Mouse (Mus musculus): ENCODE data around the gene Ubr1. TPM values are rescaled to one million over a fixed set of nuclear protein-coding genes. Genes with fewer than 3 reads are reported as not detected.
A peak's percentile ranks its signal among the peaks of the same experiment; 100 is the strongest.

Gene Ubr1
- polyA plus RNA-seq (2015; fragmentation: Nextera tagmentation; extraction: Ambion mirVana): 21.3 and 21.5 TPM in 2 replicates

GRCm38 (mm10) chr2:120970559-120971080 is at the start of gene Ubr1:
Gene Ubr1, minus strand, starts transcription at chr2:120970715.
- peak within 1 kb of the TSS; percentile 82 for H3K4me3 ChIP-seq (replicated peaks; ENCODE audit: low read length)
- H3K27ac ChIP-seq (ENCODE audit: low read length): peak within 1 kb of the TSS; percentile 58
- ATAC-seq (ENCODE audit: insufficient read depth, low FRiP score): peak; percentile 86
- 0 out of 2 replicates have a peak, but pooled peaks cover 6% of the 10 kb centered on the region for H3K4me1 ChIP-seq (ENCODE audit: control insufficient read depth, insufficient read depth, low read length)
- peak within 1 kb of the TSS; percentile 86 for H3K9ac ChIP-seq (ENCODE audit: low read length)
- under 1% methylated on average over 39 of the region's 39 CpGs for WGBS
- peak within 1 kb of the TSS; percentile 86 for H3K4me2 ChIP-seq (ENCODE audit: low read depth, low read length)
- H3K27me3 ChIP-seq (ENCODE audit: control insufficient read depth, insufficient read depth, low read length): no peaks in the 10 kb centered on the region
- no peaks in the 10 kb centered on the region for H3K36me3 ChIP-seq (ENCODE audit: control insufficient read depth, insufficient read depth, low read length)
- H3K9me3 ChIP-seq (replicated peaks; ENCODE audit: control insufficient read depth, low read length): no peaks in the 10 kb centered on the region

DNA sequence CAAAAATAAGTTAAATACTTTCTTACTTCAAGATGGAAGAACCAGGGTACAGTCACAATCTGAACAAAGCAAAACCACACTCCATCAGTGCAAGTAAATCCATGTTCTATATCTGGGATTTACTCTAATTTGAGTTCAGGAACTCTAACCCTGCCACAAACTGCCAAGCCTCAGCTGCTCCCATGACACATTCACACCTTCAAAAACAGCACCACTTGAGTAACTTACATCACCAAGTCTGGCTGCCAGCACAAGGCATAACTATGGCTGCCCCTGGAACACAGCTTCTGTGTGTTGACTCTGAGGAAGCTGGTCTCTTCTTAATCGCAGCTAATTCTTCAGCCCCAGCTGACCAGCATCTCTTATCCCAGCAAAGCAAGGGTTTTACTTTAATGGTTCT is 46.6 kb upstream of the Ubr1 start:
- Histone ChIP-seq H3K27me3 (ENCODE audit: control insufficient read depth, insufficient read depth, low read length) (no peaks in the 10 kb centered on the region), H3K4me3 (replicated peaks; ENCODE audit: low read length) (no peak overlapping the region), H3K4me1 (ENCODE audit: control insufficient read depth, insufficient read depth, low read length) (no peaks in the 10 kb centered on the region), H3K27ac (ENCODE audit: low read length) (no peak overlapping the region), H3K9ac (ENCODE audit: low read length) (no peak overlapping the region), H3K36me3 (ENCODE audit: control insufficient read depth, insufficient read depth, low read length) (peaks cover 5% of the 10 kb centered on the region; the same call in 1 of the 2 replicates), H3K4me2 (ENCODE audit: low read depth, low read length) (no peak overlapping the region), H3K9me3 (replicated peaks; ENCODE audit: control insufficient read depth, low read length) (no peaks in the 10 kb centered on the region)
- 100% methylated on average over 1 of the region's 1 CpGs for WGBS
- ATAC-seq (ENCODE audit: insufficient read depth, low FRiP score): no peak

- WGBS: 88% methylated on average over 9 of the region's 9 CpGs
- Histone ChIP-seq H3K9me3 (replicated peaks; ENCODE audit: control insufficient read depth, low read length) (no peaks in the 10 kb centered on the region), H3K4me3 (replicated peaks; ENCODE audit: low read length) (no peak overlapping the region), H3K9ac (ENCODE audit: low read length) (no peak overlapping the region), H3K27me3 (ENCODE audit: control insufficient read depth, insufficient read depth, low read length) (no peaks in the 10 kb centered on the region), H3K4me2 (ENCODE audit: low read depth, low read length) (no peak overlapping the region), H3K27ac (ENCODE audit: low read length) (no peak overlapping the region), H3K36me3 (ENCODE audit: control insufficient read depth, insufficient read depth, low read length) (peaks cover 5% of the 10 kb centered on the region; the same call in 1 of the 2 replicates), H3K4me1 (ENCODE audit: control insufficient read depth, insufficient read depth, low read length) (no peaks in the 10 kb centered on the region)
- ATAC-seq (ENCODE audit: insufficient read depth, low FRiP score): no peak
Measured at GRCm38 (mm10) chr2:121016226-121016625, 45.7 kb upstream of the Ubr1 start.

DNA sequence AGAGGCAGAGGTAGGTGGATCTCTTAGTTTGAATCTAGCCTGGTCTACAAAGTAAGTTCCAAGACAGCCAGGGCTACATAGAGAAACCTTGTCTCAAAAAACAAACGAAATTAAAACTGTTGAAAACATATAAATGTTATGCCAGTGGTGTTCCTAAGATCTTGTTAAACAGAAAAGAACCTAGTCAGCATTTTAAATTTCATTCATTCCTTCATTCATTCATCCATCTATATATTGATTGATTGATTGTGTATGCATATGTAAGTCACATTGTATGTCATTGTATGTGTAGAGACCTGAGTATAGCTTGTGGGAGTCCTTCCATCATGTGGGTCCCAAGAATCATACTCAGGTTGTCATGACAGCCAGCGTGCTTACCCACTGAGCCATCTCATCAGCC is 45.0 kb upstream of the Ubr1 start:
- Histone ChIP-seq H3K4me3 (replicated peaks; ENCODE audit: low read length) (no peak overlapping the region), H3K4me2 (ENCODE audit: low read depth, low read length) (no peak overlapping the region), H3K27ac (ENCODE audit: low read length) (no peak overlapping the region), H3K27me3 (ENCODE audit: control insufficient read depth, insufficient read depth, low read length) (no peaks in the 10 kb centered on the region), H3K4me1 (ENCODE audit: control insufficient read depth, insufficient read depth, low read length) (no peaks in the 10 kb centered on the region), H3K9ac (ENCODE audit: low read length) (no peak overlapping the region), H3K36me3 (ENCODE audit: control insufficient read depth, insufficient read depth, low read length) (peaks cover 5% of the 10 kb centered on the region; the same call in 1 of the 2 replicates), H3K9me3 (replicated peaks; ENCODE audit: control insufficient read depth, low read length) (no peaks in the 10 kb centered on the region)
- no peak for ATAC-seq (ENCODE audit: insufficient read depth, low FRiP score)
- WGBS: 84% methylated on average over 2 of the region's 2 CpGs

DNA sequence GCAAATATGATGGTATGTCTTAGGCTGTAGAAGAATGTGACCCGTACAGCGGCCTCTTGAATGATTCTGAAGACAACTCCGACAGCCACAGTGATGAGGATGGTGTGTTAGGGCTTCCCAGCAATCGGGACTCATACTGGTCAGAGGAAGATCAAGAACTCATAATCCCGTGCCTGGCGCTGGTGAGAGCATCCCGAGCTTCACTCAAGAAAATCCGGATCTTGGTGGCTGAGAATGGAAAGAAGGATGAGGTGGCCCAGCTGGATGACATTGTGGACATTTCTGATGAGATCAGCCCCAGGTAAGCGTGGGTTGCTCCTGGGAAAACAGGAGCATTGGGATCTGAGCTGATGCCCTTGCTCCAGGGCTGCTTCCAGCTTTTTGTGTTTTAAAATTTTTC is 42.2 kb upstream of the Ubr1 start:
- no peak for ATAC-seq (ENCODE audit: insufficient read depth, low FRiP score)
- Histone ChIP-seq H3K9ac (ENCODE audit: low read length) (no peak overlapping the region), H3K27ac (ENCODE audit: low read length) (no peak overlapping the region), H3K9me3 (replicated peaks; ENCODE audit: control insufficient read depth, low read length) (no peaks in the 10 kb centered on the region), H3K4me2 (ENCODE audit: low read depth, low read length) (no peak overlapping the region), H3K27me3 (ENCODE audit: control insufficient read depth, insufficient read depth, low read length) (no peaks in the 10 kb centered on the region), H3K4me3 (replicated peaks; ENCODE audit: low read length) (no peak overlapping the region), H3K4me1 (ENCODE audit: control insufficient read depth, insufficient read depth, low read length) (peaks cover 9% of the 10 kb centered on the region), H3K36me3 (ENCODE audit: control insufficient read depth, insufficient read depth, low read length) (peaks cover 2% of the 10 kb centered on the region; the same call in 1 of the 2 replicates)
- 89% methylated on average over 9 of the region's 9 CpGs for WGBS

DNA sequence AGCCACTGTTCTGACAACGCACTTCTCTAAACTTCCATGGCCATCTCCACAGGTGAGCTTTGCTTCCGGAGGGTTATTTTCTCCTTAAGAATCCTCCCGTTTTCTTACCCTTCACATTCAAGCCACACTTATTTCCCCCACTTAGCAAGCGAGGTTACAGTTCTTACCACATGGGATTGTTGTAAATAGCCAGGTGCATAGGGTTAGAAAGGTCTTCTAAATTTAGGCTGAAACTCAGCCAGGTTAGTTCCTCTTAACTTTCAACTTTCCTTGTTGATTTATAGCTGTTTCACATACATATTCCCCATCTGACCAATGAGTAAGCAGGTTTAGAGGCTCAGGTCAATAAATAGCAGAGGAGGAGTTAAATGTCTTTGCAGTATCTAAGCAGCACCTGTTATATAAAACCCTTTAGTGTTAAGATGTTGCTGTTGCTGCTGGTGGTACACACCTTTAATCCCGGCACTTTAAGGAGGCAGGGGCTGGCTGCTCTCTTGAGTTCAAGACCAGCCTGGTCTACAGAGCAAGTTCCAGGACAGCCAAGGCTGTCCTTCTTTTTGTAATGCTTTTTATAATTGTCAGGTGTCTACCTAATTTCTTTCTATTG is 38.7 kb upstream of the Ubr1 start:
- Histone ChIP-seq H3K4me1 (ENCODE audit: control insufficient read depth, insufficient read depth, low read length) (peaks cover 9% of the 10 kb centered on the region), H3K27me3 (ENCODE audit: control insufficient read depth, insufficient read depth, low read length) (no peaks in the 10 kb centered on the region), H3K4me2 (ENCODE audit: low read depth, low read length) (peak overlapping the region; percentile 77), H3K36me3 (ENCODE audit: control insufficient read depth, insufficient read depth, low read length) (no peaks in the 10 kb centered on the region), H3K9me3 (replicated peaks; ENCODE audit: control insufficient read depth, low read length) (no peaks in the 10 kb centered on the region), H3K27ac (ENCODE audit: low read length) (no peak overlapping the region), H3K4me3 (replicated peaks; ENCODE audit: low read length) (peak overlapping the region; percentile 95), H3K9ac (ENCODE audit: low read length) (peak overlapping the region; percentile 82)
- ATAC-seq (ENCODE audit: insufficient read depth, low FRiP score): no peak
- 24% methylated on average over 5 of the region's 5 CpGs for WGBS

DNA sequence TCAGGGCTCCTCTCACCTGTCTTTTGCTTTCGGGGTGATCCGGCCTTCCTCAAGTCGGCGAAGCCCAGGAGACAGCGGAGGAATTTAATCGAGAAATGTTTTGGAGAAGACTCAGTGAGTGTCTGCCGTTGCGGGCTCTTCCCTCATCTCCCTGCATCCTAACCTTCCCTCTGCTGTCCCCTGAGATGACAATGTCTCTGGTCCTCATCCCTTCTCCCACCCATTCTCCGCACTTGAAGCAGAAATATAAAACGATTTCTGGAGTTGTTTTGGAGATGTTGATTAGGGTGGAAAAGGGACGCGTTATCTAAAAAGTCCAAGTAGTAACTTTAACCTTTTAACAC is 38.1 kb upstream of the Ubr1 start:
- no peaks in the 10 kb centered on the region for H3K36me3 ChIP-seq (ENCODE audit: control insufficient read depth, insufficient read depth, low read length)
- H3K4me3 ChIP-seq (replicated peaks; ENCODE audit: low read length): peak overlapping the region; percentile 95
- peaks cover 9% of the 10 kb centered on the region for H3K4me1 ChIP-seq (ENCODE audit: control insufficient read depth, insufficient read depth, low read length)
- H3K4me2 ChIP-seq (ENCODE audit: low read depth, low read length): peak overlapping the region; percentile 77
- H3K9me3 ChIP-seq (replicated peaks; ENCODE audit: control insufficient read depth, low read length): no peaks in the 10 kb centered on the region
- H3K27me3 ChIP-seq (ENCODE audit: control insufficient read depth, insufficient read depth, low read length): no peaks in the 10 kb centered on the region
- WGBS: under 1% methylated on average over 12 of the region's 12 CpGs
- ATAC-seq (ENCODE audit: insufficient read depth, low FRiP score): no peak
- peak overlapping the region; percentile 42; the same call in 1 of the 2 replicates for H3K27ac ChIP-seq (ENCODE audit: low read length)
- H3K9ac ChIP-seq (ENCODE audit: low read length): peak overlapping the region; percentile 82

GRCm38 (mm10) chr2:121007925-121008663 is 37.6 kb upstream of the Ubr1 start, which contains the start of gene Ccndbp1:
Gene Ccndbp1, plus strand, starts transcription at chr2:121008403.
- Histone ChIP-seq H3K27me3 (ENCODE audit: control insufficient read depth, insufficient read depth, low read length) (no peaks in the 10 kb centered on the region), H3K4me3 (replicated peaks; ENCODE audit: low read length) (peak within 1 kb of the TSS; percentile 95), H3K4me1 (ENCODE audit: control insufficient read depth, insufficient read depth, low read length) (peaks cover 9% of the 10 kb centered on the region), H3K36me3 (ENCODE audit: control insufficient read depth, insufficient read depth, low read length) (no peaks in the 10 kb centered on the region), H3K9ac (ENCODE audit: low read length) (peak within 1 kb of the TSS; percentile 82), H3K9me3 (replicated peaks; ENCODE audit: control insufficient read depth, low read length) (no peaks in the 10 kb centered on the region), H3K4me2 (ENCODE audit: low read depth, low read length) (peak within 1 kb of the TSS; percentile 77), H3K27ac (ENCODE audit: low read length) (peak within 1 kb of the TSS; percentile 42; the same call in 1 of the 2 replicates)
- peak; percentile 98 for ATAC-seq (ENCODE audit: insufficient read depth, low FRiP score)
- 1% methylated on average over 34 of the region's 34 CpGs for WGBS

GRCm38 (mm10) chr2:121006986-121007385 is 36.5 kb upstream of the Ubr1 start:
- ATAC-seq (ENCODE audit: insufficient read depth, low FRiP score): no peak
- H3K36me3 ChIP-seq (ENCODE audit: control insufficient read depth, insufficient read depth, low read length): no peaks in the 10 kb centered on the region
- H3K4me2 ChIP-seq (ENCODE audit: low read depth, low read length): no peak overlapping the region
- H3K9me3 ChIP-seq (replicated peaks; ENCODE audit: control insufficient read depth, low read length): no peaks in the 10 kb centered on the region
- H3K27ac ChIP-seq (ENCODE audit: low read length): no peak overlapping the region
- 79% methylated on average over 1 of the region's 1 CpGs for WGBS
- H3K9ac ChIP-seq (ENCODE audit: low read length): no peak overlapping the region
- no peaks in the 10 kb centered on the region for H3K27me3 ChIP-seq (ENCODE audit: control insufficient read depth, insufficient read depth, low read length)
- H3K4me3 ChIP-seq (replicated peaks; ENCODE audit: low read length): no peak overlapping the region
- H3K4me1 ChIP-seq (ENCODE audit: control insufficient read depth, insufficient read depth, low read length): peaks cover 9% of the 10 kb centered on the region

All from stomach, embryonic 16.5 days (tissue).